Mouse (Mus musculus): ENCODE measurements around the gene Zbtb42. TPM values are rescaled to one million over a fixed set of nuclear protein-coding genes. Genes with fewer than 3 reads are reported as not detected.
A peak's percentile ranks its signal among the peaks of the same experiment; 100 is the strongest.

The Zbtb42 gene
- polyA plus RNA-seq, 1 experiment from 2014 or later: 2.3 TPM

- Histone ChIP-seq H3K4me1 (ENCODE audit: control insufficient read depth, insufficient read depth, low read length) (peaks cover 16% of the 10 kb centered on the region), H3K36me3 (replicated peaks; ENCODE audit: control insufficient read depth, insufficient read depth, low read depth, low read length) (peaks cover 18% of the 10 kb centered on the region), H3K4me3 (ENCODE audit: low read depth, low read length) (peak overlapping the region; percentile 94), H3K27ac (replicated peaks; ENCODE audit: low read depth, low read length) (peak overlapping the region; percentile 88), H3K9ac (replicated peaks; ENCODE audit: low read length) (peak overlapping the region; percentile 99), H3K4me2 (ENCODE audit: low read depth, low read length) (peak overlapping the region; percentile 89), H3K27me3 (ENCODE audit: control insufficient read depth, insufficient read depth, low read length) (peaks cover 9% of the 10 kb centered on the region), H3K9me3 (replicated peaks; ENCODE audit: control insufficient read depth, low read length) (no peaks in the 10 kb centered on the region)
- ATAC-seq (replicated peaks; ENCODE audit: insufficient number of reproducible peaks, low FRiP score, low TSS enrichment, low read depth): peak; percentile 14; the same call in 1 of the 2 replicates
- 6% methylated on average over 21 of the region's 21 CpGs for WGBS
- DNase-seq (ENCODE audit: low spot score): peak; percentile 47
These were observed 5.7 kb upstream of the Zbtb42 start for GRCm38 (mm10) chr12:112672744-112673575.

DNA sequence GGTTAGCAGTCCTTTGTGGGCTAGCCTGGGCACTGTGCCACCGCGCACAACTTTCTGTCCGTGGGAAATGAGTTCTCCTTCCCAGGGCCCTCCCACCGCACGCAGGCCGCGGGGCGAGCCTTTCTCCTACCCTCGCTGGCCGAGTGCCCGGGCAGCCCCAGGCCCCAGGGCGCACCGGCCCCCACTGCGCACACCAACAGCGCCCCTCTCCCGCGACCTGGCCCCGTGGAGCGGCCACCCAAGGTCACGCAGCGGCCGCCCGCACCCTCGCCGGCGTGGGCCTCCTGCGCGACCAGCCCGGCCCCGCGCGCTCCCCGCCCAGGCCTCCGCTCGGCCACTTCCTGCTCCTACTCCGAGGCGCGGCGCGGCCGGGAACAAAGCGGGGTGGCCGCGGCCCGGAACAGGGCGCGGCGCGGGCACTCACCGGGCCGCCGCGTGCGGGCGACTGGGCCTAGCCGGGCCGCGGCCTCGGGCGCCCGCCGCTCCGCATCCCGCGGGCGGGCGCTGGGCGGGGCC lies 5.0 kb upstream of the Zbtb42 start:
- Histone ChIP-seq H3K4me2 (ENCODE audit: low read depth, low read length) (peak overlapping the region; percentile 89), H3K36me3 (replicated peaks; ENCODE audit: control insufficient read depth, insufficient read depth, low read depth, low read length) (peaks cover 14% of the 10 kb centered on the region), H3K27me3 (ENCODE audit: control insufficient read depth, insufficient read depth, low read length) (peaks cover 11% of the 10 kb centered on the region), H3K4me3 (ENCODE audit: low read depth, low read length) (peak overlapping the region; percentile 94), H3K9me3 (replicated peaks; ENCODE audit: control insufficient read depth, low read length) (no peaks in the 10 kb centered on the region), H3K4me1 (ENCODE audit: control insufficient read depth, insufficient read depth, low read length) (peaks cover 16% of the 10 kb centered on the region), H3K9ac (replicated peaks; ENCODE audit: low read length) (peak overlapping the region; percentile 99), H3K27ac (replicated peaks; ENCODE audit: low read depth, low read length) (peak overlapping the region; percentile 88)
- ATAC-seq (replicated peaks; ENCODE audit: insufficient number of reproducible peaks, low FRiP score, low TSS enrichment, low read depth): no peak
- DNase-seq (ENCODE audit: low spot score): peak; percentile 36
- WGBS: under 1% methylated on average over 56 of the region's 68 CpGs

DNA sequence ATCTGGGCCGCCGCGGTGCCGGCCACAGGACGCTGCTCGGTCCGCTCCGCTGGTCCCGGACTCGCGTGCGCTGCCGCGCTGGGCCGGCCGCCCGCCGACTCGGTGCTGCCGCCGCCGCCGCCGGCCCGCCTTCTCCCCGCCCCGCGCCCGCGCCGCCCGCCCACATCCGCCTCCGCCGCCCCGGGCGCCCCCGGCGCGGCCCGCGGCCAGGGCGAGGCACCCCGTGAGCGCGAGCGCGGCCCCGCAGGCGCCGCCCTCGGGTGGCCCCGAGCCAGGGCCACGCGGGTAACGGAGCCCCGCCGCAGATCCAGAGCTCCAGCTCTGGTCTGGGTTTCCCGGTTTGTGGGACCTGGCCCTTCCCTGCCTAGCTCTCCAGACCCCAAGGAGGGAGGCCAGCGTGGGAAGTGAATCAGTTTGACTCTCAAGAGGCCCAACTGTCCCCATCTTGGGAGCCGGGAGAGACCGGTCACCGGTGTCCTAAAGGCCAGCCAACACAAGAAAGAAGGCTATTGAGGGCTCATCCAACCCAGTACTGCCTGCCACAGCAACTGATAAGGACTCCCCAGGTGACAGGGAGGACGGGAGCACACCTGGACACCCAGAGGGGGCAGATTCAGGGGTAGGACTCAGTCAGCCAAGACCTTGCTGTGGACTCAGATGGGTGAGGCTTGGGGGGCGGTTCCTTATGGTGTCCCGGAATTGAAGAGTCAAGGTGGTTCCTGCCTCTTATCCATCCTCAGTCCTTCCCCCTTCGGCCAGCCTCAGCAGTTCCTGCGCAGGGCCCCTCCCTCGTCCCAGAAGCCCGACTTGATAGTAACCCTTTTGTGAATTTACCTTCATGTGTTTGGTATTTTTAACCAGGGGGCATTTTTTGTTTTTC lies 4.3 kb upstream of the Zbtb42 start, which contains the start of gene Akt1:
Akt1 (minus strand) TSS at position 753 of the 880 bp plus-strand sequence.
- Histone ChIP-seq H3K27me3 (ENCODE audit: control insufficient read depth, insufficient read depth, low read length) (peaks cover 18% of the 10 kb centered on the region), H3K36me3 (replicated peaks; ENCODE audit: control insufficient read depth, insufficient read depth, low read depth, low read length) (peaks cover 11% of the 10 kb centered on the region), H3K4me2 (ENCODE audit: low read depth, low read length) (peak within 1 kb of the TSS; percentile 89), H3K9me3 (replicated peaks; ENCODE audit: control insufficient read depth, low read length) (no peaks in the 10 kb centered on the region), H3K9ac (replicated peaks; ENCODE audit: low read length) (peak within 1 kb of the TSS; percentile 99), H3K4me1 (ENCODE audit: control insufficient read depth, insufficient read depth, low read length) (peaks cover 16% of the 10 kb centered on the region), H3K27ac (replicated peaks; ENCODE audit: low read depth, low read length) (peak within 1 kb of the TSS; percentile 88), H3K4me3 (ENCODE audit: low read depth, low read length) (peak within 1 kb of the TSS; percentile 94)
- under 1% methylated on average over 68 of the region's 70 CpGs for WGBS
- DNase-seq (ENCODE audit: low spot score) (peak; percentile 64), ATAC-seq (replicated peaks; ENCODE audit: insufficient number of reproducible peaks, low FRiP score, low TSS enrichment, low read depth) (peak; percentile 19; the same call in 1 of the 2 replicates)

GRCm38 (mm10) chr12:112675245-112676035 lies 3.2 kb upstream of the Zbtb42 start:
- whole genome bisulfite sequencing: 14% methylated on average over 18 of the region's 18 CpGs
- ATAC-seq (replicated peaks; ENCODE audit: insufficient number of reproducible peaks, low FRiP score, low TSS enrichment, low read depth) (peak; percentile 7; the same call in 1 of the 2 replicates), DNase-seq (ENCODE audit: low spot score) (peak; percentile 94)
- Histone ChIP-seq H3K9me3 (replicated peaks; ENCODE audit: control insufficient read depth, low read length) (no peaks in the 10 kb centered on the region), H3K4me1 (ENCODE audit: control insufficient read depth, insufficient read depth, low read length) (peaks cover 16% of the 10 kb centered on the region), H3K27me3 (ENCODE audit: control insufficient read depth, insufficient read depth, low read length) (peaks cover 29% of the 10 kb centered on the region), H3K4me3 (ENCODE audit: low read depth, low read length) (peak overlapping the region; percentile 94), H3K36me3 (replicated peaks; ENCODE audit: control insufficient read depth, insufficient read depth, low read depth, low read length) (peaks cover 3% of the 10 kb centered on the region; the same call in 1 of the 2 replicates), H3K4me2 (ENCODE audit: low read depth, low read length) (peak overlapping the region; percentile 89), H3K9ac (replicated peaks; ENCODE audit: low read length) (peak overlapping the region; percentile 53), H3K27ac (replicated peaks; ENCODE audit: low read depth, low read length) (0 out of 2 replicates have a peak overlapping the region, but pooled peaks have one; percentile 88)

DNA sequence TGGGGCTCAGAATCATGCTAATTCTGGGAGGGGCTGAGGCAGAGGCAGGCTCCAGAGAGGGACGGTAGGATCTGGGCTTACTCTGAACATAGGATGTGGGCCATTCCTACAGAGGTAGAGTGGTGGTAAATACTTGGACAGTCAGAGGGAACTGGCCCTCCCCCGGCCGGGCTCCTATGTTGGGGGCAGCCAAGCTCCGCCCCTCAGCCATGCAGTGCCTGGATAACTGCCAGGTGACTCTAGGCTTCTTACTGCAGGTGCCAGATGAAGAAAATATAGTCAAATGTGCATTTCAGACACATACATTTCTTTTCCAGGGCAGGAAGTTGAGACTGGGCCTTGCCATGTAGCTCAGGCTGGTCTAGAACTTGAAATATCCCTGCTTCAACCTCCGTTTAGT lies 1.6 kb upstream of the Zbtb42 start:
- no peaks in the 10 kb centered on the region for H3K36me3 ChIP-seq (replicated peaks; ENCODE audit: control insufficient read depth, insufficient read depth, low read depth, low read length)
- no peaks in the 10 kb centered on the region for H3K9me3 ChIP-seq (replicated peaks; ENCODE audit: control insufficient read depth, low read length)
- H3K4me1 ChIP-seq (ENCODE audit: control insufficient read depth, insufficient read depth, low read length): peaks cover 4% of the 10 kb centered on the region
- peaks cover 41% of the 10 kb centered on the region for H3K27me3 ChIP-seq (ENCODE audit: control insufficient read depth, insufficient read depth, low read length)
- ATAC-seq (replicated peaks; ENCODE audit: insufficient number of reproducible peaks, low FRiP score, low TSS enrichment, low read depth) (no peak), DNase-seq (ENCODE audit: low spot score) (no peak)
- H3K27ac ChIP-seq (replicated peaks; ENCODE audit: low read depth, low read length): no peak overlapping the region
- H3K9ac ChIP-seq (replicated peaks; ENCODE audit: low read length): no peak overlapping the region
- H3K4me2 ChIP-seq (ENCODE audit: low read depth, low read length): no peak overlapping the region
- WGBS: 58% methylated on average over 5 of the region's 5 CpGs
- no peak overlapping the region for H3K4me3 ChIP-seq (ENCODE audit: low read depth, low read length)

- Histone ChIP-seq H3K9me3 (replicated peaks; ENCODE audit: control insufficient read depth, low read length) (no peaks in the 10 kb centered on the region), H3K4me1 (ENCODE audit: control insufficient read depth, insufficient read depth, low read length) (peaks cover 4% of the 10 kb centered on the region), H3K9ac (replicated peaks; ENCODE audit: low read length) (peak overlapping the region; percentile 56), H3K4me2 (ENCODE audit: low read depth, low read length) (peak overlapping the region; percentile 93), H3K27me3 (ENCODE audit: control insufficient read depth, insufficient read depth, low read length) (peaks cover 41% of the 10 kb centered on the region), H3K4me3 (ENCODE audit: low read depth, low read length) (peak overlapping the region; percentile 55), H3K36me3 (replicated peaks; ENCODE audit: control insufficient read depth, insufficient read depth, low read depth, low read length) (no peaks in the 10 kb centered on the region), H3K27ac (replicated peaks; ENCODE audit: low read depth, low read length) (no peak overlapping the region)
- no peak for ATAC-seq (replicated peaks; ENCODE audit: insufficient number of reproducible peaks, low FRiP score, low TSS enrichment, low read depth)
- no peak for DNase-seq (ENCODE audit: low spot score)
- WGBS: 18% methylated on average over 19 of the region's 19 CpGs
These were observed 579 bp upstream of the Zbtb42 start for GRCm38 (mm10) chr12:112677943-112678554.
